Mouse (Mus musculus): Measurements from ENCODE around the gene Ppfia4. TPM values are rescaled to one million over a fixed set of nuclear protein-coding genes. Genes with fewer than 3 reads are reported as not detected.
A peak's percentile ranks its signal among the peaks of the same experiment; 100 is the strongest.

The Ppfia4 gene
- polyA plus RNA-seq, 1 experiment from 2014 or later, result 32.0 TPM

DNA sequence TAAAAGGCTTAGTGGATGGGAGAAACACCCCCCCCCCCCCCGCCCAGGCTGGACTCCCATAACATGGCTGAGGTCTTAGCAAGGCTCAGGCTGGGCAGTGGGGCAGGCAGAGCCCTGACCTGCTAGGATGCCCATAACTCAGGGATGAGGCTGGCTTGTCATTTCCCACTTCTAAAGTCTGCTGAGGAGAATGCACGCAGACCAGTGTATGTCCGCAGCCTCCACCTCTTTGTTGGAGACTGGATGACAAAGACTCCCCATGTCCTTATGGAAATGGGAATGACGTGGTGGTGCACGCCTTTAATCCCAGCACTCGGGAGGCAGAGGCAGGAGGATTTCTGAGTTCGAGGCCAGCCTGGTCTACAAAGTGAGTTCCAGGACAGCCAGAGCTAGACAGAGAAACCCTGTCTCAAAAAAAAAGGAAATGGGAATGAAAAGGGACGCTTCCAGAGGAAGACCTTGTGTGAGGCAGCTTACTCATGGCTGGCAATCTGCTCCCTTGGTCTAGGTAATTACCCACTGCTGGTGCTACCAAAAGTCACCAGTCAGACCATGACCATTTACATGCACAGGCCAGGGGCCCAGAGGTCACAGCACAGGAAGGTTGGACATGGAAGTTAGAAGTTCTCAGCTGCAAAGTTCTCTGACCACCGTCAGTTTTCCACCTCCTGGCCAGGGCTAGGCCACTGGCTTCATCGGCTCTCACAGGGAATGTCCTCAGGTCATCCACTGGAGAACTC lies 813 bp upstream of the Ppfia4 start:
- H3K27ac ChIP-seq (ENCODE audit: low read depth, low read length), result no peak overlapping the region
- H3K4me1 ChIP-seq (ENCODE audit: control insufficient read depth, insufficient read depth, low read depth, low read length), result peaks cover 3% of the 10 kb centered on the region; the same call in 1 of the 2 replicates
- H3K36me3 ChIP-seq (ENCODE audit: control insufficient read depth, insufficient read depth, low read length), result no peaks in the 10 kb centered on the region
- no peaks in the 10 kb centered on the region for H3K9me3 ChIP-seq (ENCODE audit: control insufficient read depth, low read length)
- no peak overlapping the region for H3K4me3 ChIP-seq (ENCODE audit: low read length)
- 85% methylated on average over 10 of the region's 10 CpGs for WGBS
- ATAC-seq, result no peak
- no peak overlapping the region for H3K4me2 ChIP-seq (ENCODE audit: low read length)
- H3K27me3 ChIP-seq (replicated peaks; ENCODE audit: control insufficient read depth, insufficient read depth, low read length), result no peaks in the 10 kb centered on the region
- H3K9ac ChIP-seq (ENCODE audit: low read depth, low read length), result no peak overlapping the region

DNA sequence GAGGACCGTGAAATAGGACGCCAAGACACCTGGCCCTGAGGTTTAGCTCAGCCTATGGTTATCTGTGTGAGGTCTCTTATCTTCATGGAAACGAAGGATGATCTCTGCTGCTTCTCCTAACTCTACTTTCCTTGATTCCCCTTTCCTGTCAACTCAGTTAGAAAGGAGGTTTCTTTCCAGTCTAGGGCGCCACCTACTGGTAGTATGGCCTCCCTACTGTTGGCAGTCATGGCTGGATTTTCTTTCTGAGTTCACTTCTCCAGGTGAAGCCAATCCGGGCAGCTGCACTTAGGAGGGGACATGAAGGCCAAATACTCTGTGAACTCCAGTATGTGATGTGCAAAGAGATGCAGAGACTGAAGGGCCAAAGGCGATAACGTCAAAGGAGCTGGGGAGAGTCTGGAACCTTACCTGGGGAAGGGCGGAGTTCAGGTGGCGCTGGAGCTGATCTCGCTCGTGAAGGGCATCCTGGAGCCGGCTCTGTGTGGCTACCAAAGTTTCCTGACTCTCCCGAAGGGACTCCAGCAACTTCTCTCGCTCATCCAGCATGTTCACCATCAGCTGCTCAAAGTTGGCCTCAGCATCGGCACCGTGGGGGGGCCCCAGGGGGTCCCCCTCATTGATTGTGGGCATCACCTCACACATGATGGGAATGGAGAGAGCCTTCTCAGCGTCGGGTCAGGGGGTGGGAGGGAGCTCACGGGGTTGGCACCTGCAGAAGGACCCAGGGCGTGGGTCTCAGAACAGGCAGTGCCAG lies 671 bp downstream of the Ppfia4 start:
- ATAC-seq, result no peak; the same call in 1 of the 2 replicates
- Histone ChIP-seq H3K4me1 (ENCODE audit: control insufficient read depth, insufficient read depth, low read depth, low read length) (peaks cover 3% of the 10 kb centered on the region; the same call in 1 of the 2 replicates), H3K27ac (ENCODE audit: low read depth, low read length) (no peak overlapping the region), H3K9me3 (ENCODE audit: control insufficient read depth, low read length) (no peaks in the 10 kb centered on the region), H3K4me2 (ENCODE audit: low read length) (no peak overlapping the region), H3K27me3 (replicated peaks; ENCODE audit: control insufficient read depth, insufficient read depth, low read length) (no peaks in the 10 kb centered on the region), H3K9ac (ENCODE audit: low read depth, low read length) (no peak overlapping the region), H3K36me3 (ENCODE audit: control insufficient read depth, insufficient read depth, low read length) (peaks cover 2% of the 10 kb centered on the region), H3K4me3 (ENCODE audit: low read length) (no peak overlapping the region)
- WGBS, result 58% methylated on average over 20 of the region's 20 CpGs

DNA sequence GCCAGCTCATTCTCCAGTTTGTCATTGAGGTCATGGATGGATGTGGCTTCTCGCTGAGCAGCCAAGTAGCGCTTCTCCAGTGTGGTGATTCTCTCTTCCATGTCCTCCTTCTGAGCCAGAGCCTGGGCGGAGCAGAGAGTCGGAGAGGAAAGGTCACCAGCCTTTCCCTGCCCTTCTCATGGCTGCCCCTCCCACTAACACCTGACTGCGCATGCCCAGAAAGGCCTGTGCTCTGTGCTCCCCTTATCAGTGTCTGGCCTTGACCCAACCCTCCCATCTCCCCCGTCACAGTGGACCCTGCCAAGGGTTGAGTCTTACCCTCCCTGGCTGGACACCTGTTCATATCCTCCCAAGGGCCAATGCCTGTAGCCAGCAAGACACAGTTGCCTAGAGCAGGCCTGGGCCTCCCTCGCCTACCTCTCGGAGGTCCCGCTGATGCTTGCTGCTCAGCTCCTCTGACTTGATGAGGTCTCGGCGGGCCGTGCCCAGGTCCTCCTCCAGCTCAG lies 5.8 kb downstream of the Ppfia4 start:
- Histone ChIP-seq H3K4me1 (ENCODE audit: control insufficient read depth, insufficient read depth, low read depth, low read length) (no peaks in the 10 kb centered on the region), H3K9ac (ENCODE audit: low read depth, low read length) (no peak overlapping the region), H3K4me3 (ENCODE audit: low read length) (no peak overlapping the region), H3K27ac (ENCODE audit: low read depth, low read length) (no peak overlapping the region), H3K4me2 (ENCODE audit: low read length) (no peak overlapping the region), H3K36me3 (ENCODE audit: control insufficient read depth, insufficient read depth, low read length) (peaks cover 18% of the 10 kb centered on the region), H3K27me3 (replicated peaks; ENCODE audit: control insufficient read depth, insufficient read depth, low read length) (no peaks in the 10 kb centered on the region), H3K9me3 (ENCODE audit: control insufficient read depth, low read length) (no peaks in the 10 kb centered on the region)
- WGBS, result 91% methylated on average over 12 of the region's 12 CpGs
- no peak for ATAC-seq

DNA sequence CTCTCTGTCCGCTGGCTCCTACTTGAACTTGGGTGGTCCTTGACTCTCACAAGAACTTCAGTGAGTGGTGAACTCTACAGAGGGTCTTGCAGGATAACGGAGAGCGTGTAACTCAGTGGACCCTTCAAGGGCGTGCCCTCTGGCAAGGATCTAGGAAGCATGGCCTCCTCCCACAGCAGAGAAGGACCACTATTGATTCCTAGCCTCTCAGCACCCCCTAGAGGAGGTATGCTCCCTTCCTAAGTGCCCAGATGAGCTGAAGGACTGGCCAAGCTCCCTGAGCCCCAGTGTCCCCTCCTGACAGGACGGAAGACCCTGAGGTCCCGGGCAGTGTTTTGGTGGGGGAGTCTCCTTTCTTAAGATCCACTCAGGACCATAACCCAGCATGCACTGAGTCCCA lies 10.1 kb downstream of the Ppfia4 start:
- Histone ChIP-seq H3K27ac (ENCODE audit: low read depth, low read length) (no peak overlapping the region), H3K4me1 (ENCODE audit: control insufficient read depth, insufficient read depth, low read depth, low read length) (no peaks in the 10 kb centered on the region; the same call in 1 of the 2 replicates), H3K4me2 (ENCODE audit: low read length) (no peak overlapping the region), H3K9ac (ENCODE audit: low read depth, low read length) (no peak overlapping the region), H3K36me3 (ENCODE audit: control insufficient read depth, insufficient read depth, low read length) (peaks cover 20% of the 10 kb centered on the region), H3K27me3 (replicated peaks; ENCODE audit: control insufficient read depth, insufficient read depth, low read length) (no peaks in the 10 kb centered on the region), H3K4me3 (ENCODE audit: low read length) (no peak overlapping the region), H3K9me3 (ENCODE audit: control insufficient read depth, low read length) (no peaks in the 10 kb centered on the region)
- WGBS, result 94% methylated on average over 6 of the region's 6 CpGs
- no peak for ATAC-seq

DNA sequence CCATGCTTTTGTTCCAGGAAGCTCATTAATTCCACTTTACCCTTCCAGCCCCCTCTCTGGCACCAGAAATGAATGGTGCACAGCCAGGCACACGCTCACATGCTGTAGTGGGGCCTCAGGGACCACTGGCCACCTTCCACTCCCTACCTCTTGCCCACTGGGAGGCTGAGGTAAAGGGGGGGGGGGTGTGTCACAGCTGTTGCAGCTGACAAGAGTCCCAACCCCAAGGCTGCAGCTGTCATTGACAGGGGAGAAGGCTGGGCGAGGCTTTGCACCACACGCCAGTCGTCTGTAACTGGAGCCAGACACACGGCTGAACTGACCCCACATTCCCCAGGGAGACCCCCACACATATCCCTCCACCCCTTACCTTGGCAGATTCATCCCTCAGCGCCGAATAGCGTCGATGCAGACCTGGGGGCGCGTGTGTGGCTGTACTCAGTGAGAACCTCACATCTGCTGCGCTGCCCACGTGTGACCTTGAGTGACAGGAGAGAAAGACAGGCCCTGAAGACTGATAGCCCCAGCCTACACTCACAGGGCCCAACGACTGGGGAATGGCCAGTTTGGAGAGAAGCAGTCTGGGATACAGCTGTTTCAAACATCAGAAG lies 11.9 kb downstream of the Ppfia4 start:
- no peaks in the 10 kb centered on the region; the same call in 1 of the 2 replicates for H3K4me1 ChIP-seq (ENCODE audit: control insufficient read depth, insufficient read depth, low read depth, low read length)
- WGBS, result 39% methylated on average over 14 of the region's 14 CpGs
- no peak overlapping the region for H3K4me3 ChIP-seq (ENCODE audit: low read length)
- no peaks in the 10 kb centered on the region for H3K27me3 ChIP-seq (replicated peaks; ENCODE audit: control insufficient read depth, insufficient read depth, low read length)
- H3K36me3 ChIP-seq (ENCODE audit: control insufficient read depth, insufficient read depth, low read length), result peaks cover 11% of the 10 kb centered on the region; the same call in 1 of the 2 replicates
- H3K9me3 ChIP-seq (ENCODE audit: control insufficient read depth, low read length), result no peaks in the 10 kb centered on the region
- H3K9ac ChIP-seq (ENCODE audit: low read depth, low read length), result no peak overlapping the region
- H3K4me2 ChIP-seq (ENCODE audit: low read length), result no peak overlapping the region
- 0 out of 2 replicates have a peak, but pooled peaks have one; percentile 38 for ATAC-seq
- H3K27ac ChIP-seq (ENCODE audit: low read depth, low read length), result no peak overlapping the region

DNA sequence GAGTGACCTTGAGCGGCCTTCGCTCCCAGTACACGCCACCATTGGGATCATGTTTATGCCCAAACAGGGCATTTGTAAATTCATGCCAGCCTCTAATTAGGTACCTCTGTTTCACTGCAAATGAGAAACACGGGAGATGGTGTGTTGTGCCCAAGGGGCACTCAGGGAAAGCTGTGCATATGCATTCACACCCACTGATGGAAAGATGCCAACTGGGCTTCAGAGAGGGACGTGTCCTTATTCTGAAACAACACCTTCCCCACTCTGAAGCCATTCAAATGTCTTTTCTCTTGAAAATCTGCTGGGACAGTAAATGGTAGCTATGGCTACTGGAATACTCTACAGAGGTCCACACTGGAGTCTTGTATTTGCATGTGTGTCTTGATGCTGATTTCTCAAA lies 14.5 kb downstream of the Ppfia4 start:
- H3K4me3 ChIP-seq (ENCODE audit: low read length), result no peak overlapping the region
- H3K4me1 ChIP-seq (ENCODE audit: control insufficient read depth, insufficient read depth, low read depth, low read length), result no peaks in the 10 kb centered on the region; the same call in 1 of the 2 replicates
- no peaks in the 10 kb centered on the region for H3K27me3 ChIP-seq (replicated peaks; ENCODE audit: control insufficient read depth, insufficient read depth, low read length)
- no peak overlapping the region for H3K27ac ChIP-seq (ENCODE audit: low read depth, low read length)
- H3K36me3 ChIP-seq (ENCODE audit: control insufficient read depth, insufficient read depth, low read length), result peaks cover 10% of the 10 kb centered on the region
- H3K4me2 ChIP-seq (ENCODE audit: low read length), result no peak overlapping the region
- WGBS, result 64% methylated on average over 5 of the region's 5 CpGs
- no peaks in the 10 kb centered on the region for H3K9me3 ChIP-seq (ENCODE audit: control insufficient read depth, low read length)
- H3K9ac ChIP-seq (ENCODE audit: low read depth, low read length), result no peak overlapping the region
- no peak for ATAC-seq

DNA sequence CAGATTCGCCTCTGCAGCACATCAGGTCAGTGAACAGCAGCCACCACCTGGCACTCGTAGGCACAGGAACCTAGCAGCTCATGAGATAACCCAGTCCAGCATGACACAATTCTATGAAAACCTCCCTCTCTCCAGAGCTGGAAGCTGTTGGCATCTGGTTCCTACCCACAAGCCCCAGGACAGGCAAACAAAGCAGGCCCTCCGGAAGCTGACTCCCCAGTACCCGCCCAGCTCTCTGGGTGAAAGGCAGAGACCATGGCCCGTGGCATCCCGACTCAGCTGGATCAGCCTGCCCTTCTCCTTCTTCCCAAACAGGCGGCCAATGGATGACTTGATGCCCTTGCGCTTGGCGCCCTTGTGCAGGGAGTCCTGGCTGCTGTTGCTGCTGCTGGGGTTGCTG lies 16.4 kb downstream of the Ppfia4 start:
- Histone ChIP-seq H3K4me2 (ENCODE audit: low read length) (no peak overlapping the region), H3K27ac (ENCODE audit: low read depth, low read length) (no peak overlapping the region), H3K27me3 (replicated peaks; ENCODE audit: control insufficient read depth, insufficient read depth, low read length) (no peaks in the 10 kb centered on the region), H3K9ac (ENCODE audit: low read depth, low read length) (no peak overlapping the region), H3K4me3 (ENCODE audit: low read length) (no peak overlapping the region), H3K36me3 (ENCODE audit: control insufficient read depth, insufficient read depth, low read length) (peaks cover 10% of the 10 kb centered on the region), H3K4me1 (ENCODE audit: control insufficient read depth, insufficient read depth, low read depth, low read length) (no peaks in the 10 kb centered on the region; the same call in 1 of the 2 replicates), H3K9me3 (ENCODE audit: control insufficient read depth, low read length) (no peaks in the 10 kb centered on the region)
- 85% methylated on average over 9 of the region's 9 CpGs for WGBS
- ATAC-seq, result no peak

DNA sequence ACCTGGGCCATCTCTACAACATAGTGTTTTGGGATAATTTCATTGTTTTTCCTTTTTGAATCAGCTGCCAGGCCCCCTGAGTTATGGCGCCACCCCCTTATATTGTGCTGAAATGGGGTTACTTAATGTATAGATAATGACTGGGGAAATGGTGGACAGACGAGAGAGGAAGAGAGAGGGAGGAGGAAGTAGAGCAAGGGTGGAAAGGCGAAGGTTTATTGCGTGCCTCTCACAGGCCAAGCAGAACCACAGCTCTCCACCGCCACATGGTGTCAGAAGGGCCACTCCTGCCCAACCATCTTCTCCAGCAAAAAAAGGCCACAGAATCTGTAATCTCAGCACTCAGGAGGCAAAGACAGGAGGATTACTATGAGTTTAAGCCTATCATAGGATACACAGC lies 17.5 kb downstream of the Ppfia4 start:
- Histone ChIP-seq H3K9ac (ENCODE audit: low read depth, low read length) (no peak overlapping the region), H3K4me3 (ENCODE audit: low read length) (no peak overlapping the region), H3K36me3 (ENCODE audit: control insufficient read depth, insufficient read depth, low read length) (peaks cover 17% of the 10 kb centered on the region), H3K27ac (ENCODE audit: low read depth, low read length) (no peak overlapping the region), H3K4me2 (ENCODE audit: low read length) (no peak overlapping the region), H3K4me1 (ENCODE audit: control insufficient read depth, insufficient read depth, low read depth, low read length) (no peaks in the 10 kb centered on the region), H3K9me3 (ENCODE audit: control insufficient read depth, low read length) (no peaks in the 10 kb centered on the region), H3K27me3 (replicated peaks; ENCODE audit: control insufficient read depth, insufficient read depth, low read length) (no peaks in the 10 kb centered on the region)
- ATAC-seq, result no peak
- WGBS, result 90% methylated on average over 5 of the region's 5 CpGs

DNA sequence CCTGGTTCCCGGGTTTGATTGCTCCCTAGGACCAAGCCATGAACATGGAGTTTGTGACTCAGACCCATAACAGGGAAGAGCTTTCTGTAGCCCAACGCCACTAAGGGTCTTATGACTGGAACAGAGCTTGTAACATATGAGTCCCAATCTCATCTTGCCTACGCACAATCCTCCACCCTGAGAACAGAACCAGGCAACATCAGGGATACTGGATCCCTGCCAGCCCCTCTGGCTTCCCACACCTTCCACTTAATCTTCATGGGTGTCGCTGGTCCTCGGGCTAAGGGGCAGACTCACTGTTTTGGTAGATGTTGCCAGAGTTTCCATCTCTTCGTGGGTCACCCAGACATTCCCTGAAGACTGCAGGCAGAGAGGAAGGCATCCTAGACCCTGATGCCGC lies 21.0 kb downstream of the Ppfia4 start:
- no peak overlapping the region for H3K27ac ChIP-seq (ENCODE audit: low read depth, low read length)
- no peak overlapping the region for H3K9ac ChIP-seq (ENCODE audit: low read depth, low read length)
- no peaks in the 10 kb centered on the region for H3K4me1 ChIP-seq (ENCODE audit: control insufficient read depth, insufficient read depth, low read depth, low read length)
- H3K27me3 ChIP-seq (replicated peaks; ENCODE audit: control insufficient read depth, insufficient read depth, low read length), result no peaks in the 10 kb centered on the region
- no peaks in the 10 kb centered on the region for H3K9me3 ChIP-seq (ENCODE audit: control insufficient read depth, low read length)
- no peak for ATAC-seq
- H3K4me2 ChIP-seq (ENCODE audit: low read length), result no peak overlapping the region
- peaks cover 18% of the 10 kb centered on the region for H3K36me3 ChIP-seq (ENCODE audit: control insufficient read depth, insufficient read depth, low read length)
- no peak overlapping the region for H3K4me3 ChIP-seq (ENCODE audit: low read length)
- 90% methylated on average over 7 of the region's 7 CpGs for WGBS
